Mouse (Mus musculus): ENCODE data around the gene Tpd52l1.
A peak's percentile ranks its signal among the peaks of the same experiment; 100 is the strongest.
"Not testable (repeated sequence)": the region's sequence is repeated elsewhere in the genome, so short reads cannot be mapped to it uniquely, and the experiment has no call there.

The Tpd52l1 gene

GRCm38 (mm10) chr10:31445291-31446124 lies at the start of gene Tpd52l1:
Gene Tpd52l1 (minus strand): TSS chr10:31445958.
- DNase-seq (ENCODE audit: low read depth, low spot score), result peak; percentile 91

GRCm38 (mm10) chr10:31494296-31494695 lies 48.5 kb upstream of the Tpd52l1 start:
- no peak for DNase-seq (ENCODE audit: low read depth, low spot score)

- peak; percentile 33 for DNase-seq (ENCODE audit: low read depth, low spot score)
Measured at GRCm38 (mm10) chr10:31467043-31467898, 21.5 kb upstream of the Tpd52l1 start.

GRCm38 (mm10) chr10:31465840-31466541 lies 20.2 kb upstream of the Tpd52l1 start:
- DNase-seq (ENCODE audit: low read depth, low spot score), result peak; percentile 12

- DNase-seq (ENCODE audit: low read depth, low spot score), result no peak
Measured at GRCm38 (mm10) chr10:31465424-31465823, 19.7 kb upstream of the Tpd52l1 start.

- no peak for DNase-seq (ENCODE audit: low read depth, low spot score)
Measured at GRCm38 (mm10) chr10:31463044-31463443, 17.3 kb upstream of the Tpd52l1 start.

GRCm38 (mm10) chr10:31456806-31457205 lies 11.0 kb upstream of the Tpd52l1 start:
- no peak for DNase-seq (ENCODE audit: low read depth, low spot score)

- DNase-seq (ENCODE audit: low read depth, low spot score), result no peak
Measured at GRCm38 (mm10) chr10:31447083-31447482, 1.3 kb upstream of the Tpd52l1 start.

GRCm38 (mm10) chr10:31444206-31444605 lies 1.6 kb downstream of the Tpd52l1 start:
- DNase-seq (ENCODE audit: low read depth, low spot score), result no peak

- no peak for DNase-seq (ENCODE audit: low read depth, low spot score)
Measured at GRCm38 (mm10) chr10:31441491-31441890, 4.3 kb downstream of the Tpd52l1 start.

GRCm38 (mm10) chr10:31436047-31436446 lies 9.7 kb downstream of the Tpd52l1 start:
- DNase-seq (ENCODE audit: low read depth, low spot score), result no peak

- no peak for DNase-seq (ENCODE audit: low read depth, low spot score)
Measured at GRCm38 (mm10) chr10:31417956-31418355, 27.8 kb downstream of the Tpd52l1 start.

GRCm38 (mm10) chr10:31392990-31393389 lies 52.8 kb downstream of the Tpd52l1 start:
- no peak for DNase-seq (ENCODE audit: low read depth, low spot score)

- no peak for DNase-seq (ENCODE audit: low read depth, low spot score)
Measured at GRCm38 (mm10) chr10:31390777-31391395, 54.9 kb downstream of the Tpd52l1 start.

GRCm38 (mm10) chr10:31388566-31388965 lies 57.2 kb downstream of the Tpd52l1 start:
- DNase-seq (ENCODE audit: low read depth, low spot score), result not testable (repeated sequence)

GRCm38 (mm10) chr10:31370200-31370599 lies 75.6 kb downstream of the Tpd52l1 start:
- peak; percentile 28 for DNase-seq (ENCODE audit: low read depth, low spot score)

- DNase-seq (ENCODE audit: low read depth, low spot score), result no peak
Measured at GRCm38 (mm10) chr10:31359749-31360148, 86.0 kb downstream of the Tpd52l1 start.

GRCm38 (mm10) chr10:31354886-31355461 lies 90.8 kb downstream of the Tpd52l1 start:
- DNase-seq (ENCODE audit: low read depth, low spot score), result no peak

GRCm38 (mm10) chr10:31354141-31354540 lies 91.6 kb downstream of the Tpd52l1 start:
- no peak for DNase-seq (ENCODE audit: low read depth, low spot score)

GRCm38 (mm10) chr10:31352845-31353427 lies 92.8 kb downstream of the Tpd52l1 start:
- DNase-seq (ENCODE audit: low read depth, low spot score), result no peak

- no peak for DNase-seq (ENCODE audit: low read depth, low spot score)
Measured at GRCm38 (mm10) chr10:31351056-31351455, 94.7 kb downstream of the Tpd52l1 start.
